ENCODE assay signal across 23 mouse cellular contexts in genomic region chr8:92713286-92713685, GRCm38 (mm10). TPM values are rescaled to one million over a fixed set of nuclear protein-coding genes. Genes with fewer than 3 reads are reported as not detected.
A peak's percentile ranks its signal among the peaks of the same experiment; 100 is the strongest.
DNase-seq lines count a peak whose midpoint lies in the region; ATAC-seq and TF ChIP-seq lines count a peak whose summit lies in the region.
"Had no signal": no experiment of that assay in that cellular context is flagged by ENCODE, and none has a peak within 500 bp of the region (broad histone marks: within the 10 kb centered on the region; RNA-seq: fewer than 3 reads in every experiment).

No protein-coding gene starts in this region.

- no peaks in the 10 kb centered on the region for H3K36me3 ChIP-seq in ES-E14 (ENCODE audit: control insufficient read depth, insufficient read depth, low read length, poor library complexity, severe bottlenecking)
- H3K36me3 ChIP-seq in kidney, embryonic 16.5 days (ENCODE audit: insufficient read depth, low read length), result no peaks in the 10 kb centered on the region
- H3K36me3 ChIP-seq: embryonic facial prominence, embryonic 10.5 days; embryonic facial prominence, embryonic 12.5 days; forebrain, embryonic 15.5 days had no signal

- no peak for TF ChIP-seq POLR2A in lung, adult 2 months (IDR thresholded peaks at IDR 0.05; ENCODE audit: borderline replicate concordance, extremely low read depth, low read depth, low read length)

- H3K4me1 ChIP-seq in ES-E14 (ENCODE audit: control insufficient read depth in 2 of 2, insufficient read depth in 2 of 2, low read length in 2 of 2, poor library complexity in 1 of 2), result peaks cover 3 to 5% of the 10 kb centered on the region in 2 experiments; a peak in 2 of 4 replicates
- no peaks in the 10 kb centered on the region for H3K4me1 ChIP-seq in kidney, embryonic 16.5 days (ENCODE audit: insufficient read depth, low read length)
- no peaks in the 10 kb centered on the region for H3K4me1 ChIP-seq in lung, adult 2 months (ENCODE audit: control insufficient read depth, insufficient read depth, low read length)
- H3K4me1 ChIP-seq: embryonic facial prominence, embryonic 10.5 days; embryonic facial prominence, embryonic 12.5 days; forebrain, embryonic 15.5 days had no signal

- H3K4me2 ChIP-seq in kidney, embryonic 16.5 days (replicated peaks; ENCODE audit: low read depth, low read length), result no peak overlapping the region
- H3K4me2 ChIP-seq: embryonic facial prominence, embryonic 12.5 days; forebrain, embryonic 13.5 days; forebrain, embryonic 15.5 days had no signal

- ATAC-seq in kidney, embryonic 16.5 days (ENCODE audit: low FRiP score, low TSS enrichment), result no peak
- ATAC-seq: forebrain, embryonic 13.5 days; forebrain, embryonic 15.5 days; forebrain, postnatal 0 days had no signal

- H3K4me3 ChIP-seq in ES-E14 (ENCODE audit: insufficient read depth in 1 of 2, low read depth in 1 of 2, low read length in 2 of 2, poor library complexity in 1 of 2, severe bottlenecking in 1 of 2), result no peak overlapping the region
- no peak overlapping the region for H3K4me3 ChIP-seq in kidney, embryonic 16.5 days (ENCODE audit: low read length)
- no peak overlapping the region for H3K4me3 ChIP-seq in lung, adult 2 months (replicated peaks; ENCODE audit: extremely low read depth, low read depth, low read length)
- H3K4me3 ChIP-seq: embryonic facial prominence, embryonic 10.5 days; embryonic facial prominence, embryonic 12.5 days; forebrain, embryonic 13.5 days; forebrain, embryonic 15.5 days had no signal

- no peak overlapping the region for H3K9ac ChIP-seq in ES-E14 (ENCODE audit: insufficient read depth, low read depth, low read length, poor library complexity, severe bottlenecking)
- no peak overlapping the region for H3K9ac ChIP-seq in kidney, embryonic 16.5 days (replicated peaks; ENCODE audit: low read length)
- H3K9ac ChIP-seq: embryonic facial prominence, embryonic 12.5 days; forebrain, embryonic 13.5 days; forebrain, embryonic 15.5 days; forebrain, postnatal 0 days had no signal

- DNase-seq in ES-CJ7 (ENCODE audit: low read depth, low spot score) (peak; percentile 69), ES-E14 (ENCODE audit: low read depth, low spot score) (peak; percentile 17), ZHBTc4 (ENCODE audit: low read depth, low spot score) (peak; percentile 50)
- DNase-seq in lung, adult 2 months, result no peak
- DNase-seq: adrenal gland, adult 2 months; adrenal gland, postnatal 10 days; adrenal gland, postnatal 25 days; cerebellum, adult 11 months; cerebellum, adult 18-20 months; cerebellum, adult 8-10 months; cerebellum, adult 9-11 months; cerebellum, postnatal 14 days; cerebellum, postnatal 36 days; forebrain, postnatal 0 days had no signal

- in situ Hi-C loops in ES-E14 (cut with MboI; ENCODE audit: low sequenced_read_pairs in 2 of 2, unreplicated experiment in 2 of 2), result no loop called here

- no peak for TF ChIP-seq CTCF in lung, adult 2 months (IDR thresholded peaks at IDR 0.05; ENCODE audit: insufficient read depth, low read length)

- no peaks in the 10 kb centered on the region for H3K27me3 ChIP-seq in kidney, embryonic 16.5 days (ENCODE audit: insufficient read depth, low read length)
- H3K27me3 ChIP-seq: embryonic facial prominence, embryonic 12.5 days; forebrain, embryonic 13.5 days; forebrain, embryonic 15.5 days had no signal

- WGBS in kidney, embryonic 16.5 days, result 95% methylated on average over 1 of the region's 1 CpGs
- 74% methylated on average over 1 of the region's 1 CpGs for WGBS in lung, adult 2 months

- no peaks in the 10 kb centered on the region for H3K9me3 ChIP-seq in ES-E14 (ENCODE audit: control insufficient read depth, insufficient read depth, low read depth, low read length)
- no peaks in the 10 kb centered on the region; the same call in 1 of the 2 replicates for H3K9me3 ChIP-seq in kidney, embryonic 16.5 days (ENCODE audit: low read length)
- H3K9me3 ChIP-seq: embryonic facial prominence, embryonic 10.5 days; embryonic facial prominence, embryonic 12.5 days had no signal

- H3K27ac ChIP-seq in ES-E14 (ENCODE audit: insufficient read depth, low read depth, low read length, poor library complexity, severe bottlenecking), result no peak overlapping the region
- no peak overlapping the region for H3K27ac ChIP-seq in kidney, embryonic 16.5 days (ENCODE audit: low read length)
- H3K27ac ChIP-seq: embryonic facial prominence, embryonic 10.5 days; embryonic facial prominence, embryonic 12.5 days; forebrain, embryonic 13.5 days; forebrain, embryonic 15.5 days had no signal

TF ChIP-seq in ES-E14, 5 proteins besides CTCF, POLR2A, EP300 and RAD21:
- no peak for TF ChIP-seq CHD2 (IDR thresholded peaks at IDR 0.05; ENCODE audit: low read depth, low read length)
- TF ChIP-seq HCFC1 (IDR thresholded peaks at IDR 0.05; ENCODE audit: borderline replicate concordance, insufficient read depth, low read length), result no peak
- no peak for TF ChIP-seq ZC3H11A (IDR thresholded peaks at IDR 0.05; ENCODE audit: borderline replicate concordance, low read depth, low read length)
- TF ChIP-seq ZNF384 (IDR thresholded peaks at IDR 0.05; ENCODE audit: low read depth, low read length), result no peak
- TF ChIP-seq MAFK (IDR thresholded peaks at IDR 0.05; ENCODE audit: insufficient read depth, low read depth, low read length), result no peak

RNA-seq across cellular contexts. Expression of gene Irx6, which starts 39.2 kb away (rescaled TPM):
- not detected in 2 replicates for total RNA-seq in ES-E14 (2012; rRNA removed)
- 0.05 and 0.14 TPM in 2 replicates for polyA plus RNA-seq in kidney, embryonic 16.5 days (2015; fragmentation: Nextera tagmentation; extraction: Ambion mirVana)
- not detected in 2 replicates for polyA plus RNA-seq in lung, adult 2 months (2012; rRNA removed)
- total RNA-seq: adrenal gland, adult 2 months; adrenal gland, postnatal 10 days; adrenal gland, postnatal 25 days; adrenal gland, postnatal 4 days; common myeloid progenitor, adult 5-6 weeks; MEL had no signal
- polyA plus RNA-seq: adrenal gland, adult 2 months; C2C12; forebrain, embryonic 15.5 days had no signal
